Mouse (Mus musculus) 3T3-L1 (cell line): ENCODE results near the gene CN725425.

Source experiments
- DNase-seq: peaks from one replicate; pipeline ENCODE4 v3.0.0-alpha.2; 2015; ENCODE audit warnings: low read depth, low spot score

The CN725425 gene

GRCm38 (mm10) chr15:91199256-91199905 is at the start of gene CN725425:
CN725425 (plus strand) TSS chr15:91199494.
- no peak for DNase-seq

- peak; percentile 79 for DNase-seq
Observed at GRCm38 (mm10) chr15:91152592-91152991, 46.7 kb upstream of the CN725425 start.

- DNase-seq, result peak; percentile 19
Observed at GRCm38 (mm10) chr15:91153311-91153710, 46.0 kb upstream of the CN725425 start.

- no peak for DNase-seq
Observed at GRCm38 (mm10) chr15:91161153-91161552, 38.1 kb upstream of the CN725425 start.

- DNase-seq, result no peak
Observed at GRCm38 (mm10) chr15:91163454-91163853, 35.8 kb upstream of the CN725425 start.

- DNase-seq, result no peak
Observed at GRCm38 (mm10) chr15:91165021-91165420, 34.3 kb upstream of the CN725425 start.

- DNase-seq, result no peak
Observed at GRCm38 (mm10) chr15:91167850-91168562, 31.3 kb upstream of the CN725425 start.

GRCm38 (mm10) chr15:91170602-91171328 is 28.5 kb upstream of the CN725425 start:
- DNase-seq, result no peak

- DNase-seq, result no peak
Observed at GRCm38 (mm10) chr15:91171332-91171731, 28.0 kb upstream of the CN725425 start.

GRCm38 (mm10) chr15:91172193-91172592 is 27.1 kb upstream of the CN725425 start:
- DNase-seq, result peak; percentile 77

- DNase-seq, result no peak
Observed at GRCm38 (mm10) chr15:91178656-91179314, 20.5 kb upstream of the CN725425 start.

- DNase-seq, result no peak
Observed at GRCm38 (mm10) chr15:91179911-91180622, 19.2 kb upstream of the CN725425 start.

- no peak for DNase-seq
Observed at GRCm38 (mm10) chr15:91186358-91186757, 12.9 kb upstream of the CN725425 start.

- DNase-seq, result no peak
Observed at GRCm38 (mm10) chr15:91190026-91190425, 9.3 kb upstream of the CN725425 start.

- no peak for DNase-seq
Observed at GRCm38 (mm10) chr15:91190519-91191207, 8.6 kb upstream of the CN725425 start.

GRCm38 (mm10) chr15:91191412-91192222 is 7.7 kb upstream of the CN725425 start, which contains the start of gene Abcd2:
Abcd2 (minus strand) TSS chr15:91191799.
- peak; percentile 72 for DNase-seq

- no peak for DNase-seq
Observed at GRCm38 (mm10) chr15:91192223-91192598, 7.1 kb upstream of the CN725425 start.

GRCm38 (mm10) chr15:91200833-91201232 is 1.5 kb downstream of the CN725425 start:
- no peak for DNase-seq

GRCm38 (mm10) chr15:91202486-91202885 is 3.2 kb downstream of the CN725425 start:
- DNase-seq, result no peak

GRCm38 (mm10) chr15:91203521-91203920 is 4.2 kb downstream of the CN725425 start:
- no peak for DNase-seq
